Mouse (Mus musculus): ENCODE results near the gene Lmbr1l. TPM values are rescaled to one million over a fixed set of nuclear protein-coding genes. Genes with fewer than 3 reads are reported as not detected.
"Not testable (repeated sequence)": the region's sequence is repeated elsewhere in the genome, so short reads cannot be mapped to it uniquely, and the experiment has no call there.

Gene Lmbr1l
- total and polyA plus RNA-seq, 2 experiments from 2014 or later = 20.9 to 51.0 TPM

- WGBS = 44% methylated on average over 10 of the region's 10 CpGs
- H3K9me3 ChIP-seq (ENCODE audit: low read length) = no peaks in the 10 kb centered on the region
- DNase-seq (ENCODE audit: low spot score) (peak; percentile 58), ATAC-seq (no peak)
- TF ChIP-seq CTCF (IDR thresholded peaks at IDR 0.05; ENCODE audit: low read depth) = no peak
- no peak overlapping the region for H3K4me3 ChIP-seq (ENCODE audit: low read length)
- H3K9ac ChIP-seq (replicated peaks; ENCODE audit: low read length) = no peak overlapping the region
- H3K4me2 ChIP-seq (ENCODE audit: low read depth, low read length) = no peak overlapping the region
- H3K27me3 ChIP-seq (ENCODE audit: insufficient read depth, low read length) = no peaks in the 10 kb centered on the region
- no peaks in the 10 kb centered on the region for H3K4me1 ChIP-seq (ENCODE audit: insufficient read depth, low read length)
- H3K27ac ChIP-seq = peak overlapping the region; percentile 45
- H3K36me3 ChIP-seq (ENCODE audit: insufficient read depth, low read length) = no peaks in the 10 kb centered on the region
These were observed 22.8 kb upstream of the Lmbr1l start for GRCm38 (mm10) chr15:98940816-98941215.

GRCm38 (mm10) chr15:98934217-98934839 is 16.3 kb upstream of the Lmbr1l start, which contains the start of gene Tuba1b:
Tuba1b (minus strand) TSS chr15:98934565.
- Histone ChIP-seq H3K9ac (replicated peaks; ENCODE audit: low read length) (peak within 1 kb of the TSS; percentile 79), H3K36me3 (ENCODE audit: insufficient read depth, low read length) (peaks cover 10% of the 10 kb centered on the region; the same call in 1 of the 2 replicates), H3K4me1 (ENCODE audit: insufficient read depth, low read length) (peaks cover 9% of the 10 kb centered on the region), H3K4me2 (ENCODE audit: low read depth, low read length) (peak within 1 kb of the TSS; percentile 89), H3K27me3 (ENCODE audit: insufficient read depth, low read length) (no peaks in the 10 kb centered on the region), H3K4me3 (ENCODE audit: low read length) (peak within 1 kb of the TSS; percentile 66), H3K27ac (peak within 1 kb of the TSS; percentile 98), H3K9me3 (ENCODE audit: low read length) (no peaks in the 10 kb centered on the region)
- peak; percentile 98 for DNase-seq (ENCODE audit: low spot score)
- under 1% methylated on average over 51 of the region's 58 CpGs for WGBS
- TF ChIP-seq CTCF (IDR thresholded peaks at IDR 0.05; ENCODE audit: low read depth) = peak; percentile 26; the same call in 1 of the 2 replicates
- ATAC-seq = peak; percentile 95

GRCm38 (mm10) chr15:98933833-98934216 is 15.8 kb upstream of the Lmbr1l start:
- H3K4me3 ChIP-seq (ENCODE audit: low read length) = peak overlapping the region; percentile 66
- TF ChIP-seq CTCF (IDR thresholded peaks at IDR 0.05; ENCODE audit: low read depth) = no peak
- peak overlapping the region; percentile 89 for H3K4me2 ChIP-seq (ENCODE audit: low read depth, low read length)
- no peaks in the 10 kb centered on the region for H3K9me3 ChIP-seq (ENCODE audit: low read length)
- peak overlapping the region; percentile 98 for H3K27ac ChIP-seq
- peak overlapping the region; percentile 79 for H3K9ac ChIP-seq (replicated peaks; ENCODE audit: low read length)
- DNase-seq (ENCODE audit: low spot score) = peak; percentile 99
- whole genome bisulfite sequencing = 0% methylated on average over 35 of the region's 35 CpGs
- peaks cover 10% of the 10 kb centered on the region; the same call in 1 of the 2 replicates for H3K36me3 ChIP-seq (ENCODE audit: insufficient read depth, low read length)
- H3K4me1 ChIP-seq (ENCODE audit: insufficient read depth, low read length) = peaks cover 9% of the 10 kb centered on the region
- H3K27me3 ChIP-seq (ENCODE audit: insufficient read depth, low read length) = no peaks in the 10 kb centered on the region
- peak; percentile 87 for ATAC-seq

GRCm38 (mm10) chr15:98933004-98933671 is 15.1 kb upstream of the Lmbr1l start:
- H3K36me3 ChIP-seq (ENCODE audit: insufficient read depth, low read length); H3K4me1 ChIP-seq (ENCODE audit: insufficient read depth, low read length); H3K27me3 ChIP-seq (ENCODE audit: insufficient read depth, low read length); H3K9me3 ChIP-seq (ENCODE audit: low read length); ATAC-seq: not testable (repeated sequence)
- Histone ChIP-seq H3K9ac (replicated peaks; ENCODE audit: low read length) (peak overlapping the region; percentile 79), H3K4me3 (ENCODE audit: low read length) (peak overlapping the region; percentile 66), H3K4me2 (ENCODE audit: low read depth, low read length) (peak overlapping the region; percentile 89), H3K27ac (peak overlapping the region; percentile 98)
- WGBS = under 1% methylated on average over 8 of the region's 9 CpGs
- peak; percentile 47 for DNase-seq (ENCODE audit: low spot score)

- H3K36me3 ChIP-seq (ENCODE audit: insufficient read depth, low read length) = peaks cover 10% of the 10 kb centered on the region; the same call in 1 of the 2 replicates
- DNase-seq (ENCODE audit: low spot score) (no peak), ATAC-seq (no peak)
- no peaks in the 10 kb centered on the region for H3K27me3 ChIP-seq (ENCODE audit: insufficient read depth, low read length)
- TF ChIP-seq CTCF (IDR thresholded peaks at IDR 0.05; ENCODE audit: low read depth) = no peak
- H3K27ac ChIP-seq = no peak overlapping the region
- H3K4me3 ChIP-seq (ENCODE audit: low read length) = no peak overlapping the region
- H3K4me2 ChIP-seq (ENCODE audit: low read depth, low read length) = peak overlapping the region; percentile 21; the same call in 1 of the 2 replicates
- H3K9ac ChIP-seq (replicated peaks; ENCODE audit: low read length) = no peak overlapping the region
- 65% methylated on average over 3 of the region's 3 CpGs for WGBS
- H3K4me1 ChIP-seq (ENCODE audit: insufficient read depth, low read length) = peaks cover 9% of the 10 kb centered on the region
- H3K9me3 ChIP-seq (ENCODE audit: low read length) = no peaks in the 10 kb centered on the region
These were observed 13.0 kb upstream of the Lmbr1l start for GRCm38 (mm10) chr15:98930998-98931397.

GRCm38 (mm10) chr15:98930017-98930734 is 12.1 kb upstream of the Lmbr1l start:
- Histone ChIP-seq H3K9me3 (ENCODE audit: low read length) (no peaks in the 10 kb centered on the region), H3K4me1 (ENCODE audit: insufficient read depth, low read length) (peaks cover 9% of the 10 kb centered on the region), H3K27me3 (ENCODE audit: insufficient read depth, low read length) (no peaks in the 10 kb centered on the region), H3K4me3 (ENCODE audit: low read length) (no peak overlapping the region), H3K4me2 (ENCODE audit: low read depth, low read length) (no peak overlapping the region), H3K36me3 (ENCODE audit: insufficient read depth, low read length) (peaks cover 10% of the 10 kb centered on the region; the same call in 1 of the 2 replicates), H3K9ac (replicated peaks; ENCODE audit: low read length) (no peak overlapping the region), H3K27ac (no peak overlapping the region)
- TF ChIP-seq CTCF (IDR thresholded peaks at IDR 0.05; ENCODE audit: low read depth) = no peak
- ATAC-seq (no peak), DNase-seq (ENCODE audit: low spot score) (no peak)
- 52% methylated on average over 8 of the region's 8 CpGs for WGBS
